Comparison of ENCODE assay signal across 17 mouse cellular contexts in genomic region chr2:76688162-76688561, GRCm38 (mm10). TPM values are rescaled to one million over a fixed set of nuclear protein-coding genes. Genes with fewer than 3 reads are reported as not detected.
DNase-seq lines count a peak whose midpoint lies in the region; ATAC-seq and TF ChIP-seq lines count a peak whose summit lies in the region.
"Had no signal": no experiment of that assay in that cellular context is flagged by ENCODE, and none has a peak within 500 bp of the region (broad histone marks: within the 10 kb centered on the region; RNA-seq: fewer than 3 reads in every experiment).

No protein-coding gene starts in this region.

- no peak overlapping the region for H3K4me3 ChIP-seq in heart, embryonic 11.5 days (ENCODE audit: low read depth, low read length)
- H3K4me3 ChIP-seq in testis, adult 2 months (ENCODE audit: control insufficient read depth, low read depth, low read length): no peak overlapping the region
- no peak overlapping the region for H3K4me3 ChIP-seq in liver, embryonic 13.5 days (replicated peaks)
- no peak overlapping the region for H3K4me3 ChIP-seq in forebrain, embryonic 13.5 days
- H3K4me3 ChIP-seq: embryonic facial prominence, embryonic 12.5 days; megakaryocyte, embryonic 14.5 days had no signal

- H3K27ac ChIP-seq in heart, embryonic 11.5 days (ENCODE audit: low read depth, low read length): 0 out of 2 replicates have a peak overlapping the region, but pooled peaks have one; percentile 22
- peak overlapping the region; percentile 29; the same call in 1 of the 2 replicates for H3K27ac ChIP-seq in testis, adult 2 months (ENCODE audit: control insufficient read depth, insufficient read depth, low read depth, low read length)
- no peak overlapping the region for H3K27ac ChIP-seq in liver, embryonic 13.5 days
- no peak overlapping the region for H3K27ac ChIP-seq in forebrain, embryonic 13.5 days
- H3K27ac ChIP-seq: embryonic facial prominence, embryonic 12.5 days had no signal

- no peaks in the 10 kb centered on the region for H3K9me3 ChIP-seq in heart, embryonic 11.5 days (replicated peaks; ENCODE audit: control insufficient read depth, low read length)
- H3K9me3 ChIP-seq in liver, embryonic 13.5 days (replicated peaks): no peaks in the 10 kb centered on the region
- no peaks in the 10 kb centered on the region for H3K9me3 ChIP-seq in forebrain, embryonic 13.5 days (replicated peaks)
- H3K9me3 ChIP-seq: embryonic facial prominence, embryonic 12.5 days; megakaryocyte, embryonic 14.5 days had no signal

- no peaks in the 10 kb centered on the region for H3K27me3 ChIP-seq in heart, embryonic 11.5 days (ENCODE audit: control insufficient read depth, insufficient read depth, low read length)
- H3K27me3 ChIP-seq in testis, adult 2 months (ENCODE audit: control insufficient read depth, insufficient read depth, low read length): no peaks in the 10 kb centered on the region
- H3K27me3 ChIP-seq in liver, embryonic 13.5 days: no peaks in the 10 kb centered on the region
- H3K27me3 ChIP-seq in forebrain, embryonic 13.5 days: no peaks in the 10 kb centered on the region
- H3K27me3 ChIP-seq: embryonic facial prominence, embryonic 12.5 days; megakaryocyte, embryonic 14.5 days had no signal

- no peak overlapping the region for H3K4me2 ChIP-seq in heart, embryonic 11.5 days
- no peak overlapping the region for H3K4me2 ChIP-seq in liver, embryonic 13.5 days
- no peak overlapping the region for H3K4me2 ChIP-seq in forebrain, embryonic 13.5 days
- H3K4me2 ChIP-seq: embryonic facial prominence, embryonic 12.5 days had no signal

- WGBS in heart, embryonic 11.5 days (ENCODE audit: insufficient replicate concordance): 23% methylated on average over 7 of the region's 7 CpGs
- 47% methylated on average over 7 of the region's 7 CpGs for WGBS in liver, embryonic 13.5 days (ENCODE audit: insufficient replicate concordance)
- WGBS in forebrain, embryonic 13.5 days: 74% methylated on average over 7 of the region's 7 CpGs

- no peak for TF ChIP-seq POLR2A in testis, adult 2 months (IDR thresholded peaks at IDR 0.05; ENCODE audit: control insufficient read depth, low read depth, low read length)

- intact Hi-C loops in heart, postnatal 36 days (cut with DNase I): no loop called here

- TF ChIP-seq CTCF in testis, adult 2 months (IDR thresholded peaks at IDR 0.05; ENCODE audit: control insufficient read depth, insufficient read depth, insufficient replicate concordance, low read depth, low read length): no peak

- DNase-seq in heart, postnatal 36 days: no peak
- no peak for DNase-seq in testis, postnatal 10 days (ENCODE audit: low spot score)
- no peak for DNase-seq in liver, embryonic 13.5 days
- DNase-seq: cerebellum, adult 11-12 months; cerebellum, postnatal 36 days; gastrocnemius, postnatal 10 days; kidney, adult 9 months; kidney, postnatal 4 days had no signal

- peaks cover 9% of the 10 kb centered on the region for H3K36me3 ChIP-seq in heart, embryonic 11.5 days (ENCODE audit: control insufficient read depth, insufficient read depth, low read length)
- H3K36me3 ChIP-seq in testis, adult 2 months (ENCODE audit: control insufficient read depth, insufficient read depth, low read length): peaks cover 1% of the 10 kb centered on the region; the same call in 1 of the 2 replicates
- peaks cover 75% of the 10 kb centered on the region for H3K36me3 ChIP-seq in liver, embryonic 13.5 days
- peaks cover 89% of the 10 kb centered on the region for H3K36me3 ChIP-seq in forebrain, embryonic 13.5 days (ENCODE audit: poor library complexity, severe bottlenecking)

- H3K9ac ChIP-seq in heart, embryonic 11.5 days (ENCODE audit: low read depth, low read length): no peak overlapping the region
- no peak overlapping the region for H3K9ac ChIP-seq in liver, embryonic 13.5 days
- H3K9ac ChIP-seq in forebrain, embryonic 13.5 days: no peak overlapping the region
- H3K9ac ChIP-seq: embryonic facial prominence, embryonic 12.5 days had no signal

- H3K4me1 ChIP-seq in heart, embryonic 11.5 days (ENCODE audit: control insufficient read depth, insufficient read depth, low read length): peaks cover 11% of the 10 kb centered on the region
- no peaks in the 10 kb centered on the region; the same call in 1 of the 2 replicates for H3K4me1 ChIP-seq in testis, adult 2 months (ENCODE audit: control insufficient read depth, insufficient read depth, low read length)
- peaks cover 11% of the 10 kb centered on the region for H3K4me1 ChIP-seq in liver, embryonic 13.5 days (replicated peaks)
- H3K4me1 ChIP-seq in forebrain, embryonic 13.5 days: no peaks in the 10 kb centered on the region
- H3K4me1 ChIP-seq: embryonic facial prominence, embryonic 12.5 days had no signal

- ATAC-seq in heart, embryonic 11.5 days (replicated peaks; ENCODE audit: insufficient number of reproducible peaks, low FRiP score, low TSS enrichment): no peak
- peak; percentile 50 for ATAC-seq in liver, embryonic 13.5 days (ENCODE audit: low read depth)
- ATAC-seq in forebrain, embryonic 13.5 days: no peak
- ATAC-seq in erythroid progenitor cell, adult 5-6 weeks (replicated peaks; ENCODE audit: low FRiP score, poor library complexity, severe bottlenecking): no peak
- ATAC-seq: midbrain, embryonic 16.5 days had no signal

RNA-seq across cellular contexts. Expression of gene Plekha3, which starts 13.1 kb away (rescaled TPM):
- polyA plus RNA-seq in heart, embryonic 11.5 days (2014; fragmentation: Nextera tagmentation; extraction: Ambion mirVana): 9.9 and 11.5 TPM in 2 replicates
- 10 to 100 TPM; 19.4 to 20.0 TPM for total RNA-seq in heart, postnatal 36 days (2021)
- polyA plus RNA-seq in testis, adult 2 months (2012; rRNA removed): 16.6 and 20.2 TPM in 2 replicates
- polyA plus RNA-seq in liver, embryonic 13.5 days (2015; fragmentation: Nextera tagmentation; extraction: Ambion mirVana): 3.8 and 4.2 TPM in 2 replicates
- polyA plus RNA-seq in forebrain, embryonic 13.5 days (2015; fragmentation: Nextera tagmentation; extraction: Ambion mirVana): 4.5 and 6.4 TPM in 2 replicates
- 7.2 and 11.3 TPM in 2 replicates for total RNA-seq in erythroid progenitor cell, adult 5-6 weeks (2015; ENCODE audit: low replicate concordance)
- 2.1 and 2.6 TPM in 2 replicates for total RNA-seq in erythroid progenitor cell, adult 5-6 weeks (2017; ENCODE audit: low replicate concordance)

RNA-seq across cellular contexts. Expression of gene Fkbp7, which starts 15.2 kb away (rescaled TPM):
- 56.5 and 60.8 TPM in 2 replicates for polyA plus RNA-seq in heart, embryonic 11.5 days (2014; fragmentation: Nextera tagmentation; extraction: Ambion mirVana)
- total RNA-seq in heart, postnatal 36 days (2021): 10 to 100 TPM; 19.9 to 24.0 TPM
- polyA plus RNA-seq in testis, adult 2 months (2012; rRNA removed): 16.3 and 19.2 TPM in 2 replicates
- 6.4 and 7.1 TPM in 2 replicates for polyA plus RNA-seq in liver, embryonic 13.5 days (2015; fragmentation: Nextera tagmentation; extraction: Ambion mirVana)
- 10.5 and 11.4 TPM in 2 replicates for polyA plus RNA-seq in forebrain, embryonic 13.5 days (2015; fragmentation: Nextera tagmentation; extraction: Ambion mirVana)
- total RNA-seq in erythroid progenitor cell, adult 5-6 weeks (2015; ENCODE audit: low replicate concordance): 7.5 TPM in 1 of 2 replicates, not detected in the other
- total RNA-seq in erythroid progenitor cell, adult 5-6 weeks (2017; ENCODE audit: low replicate concordance): 3.0 TPM in 1 of 2 replicates, not detected in the other

RNA-seq across cellular contexts. Expression of gene Pjvk, which starts 39.9 kb away (rescaled TPM):
- polyA plus RNA-seq in heart, embryonic 11.5 days (2014; fragmentation: Nextera tagmentation; extraction: Ambion mirVana): 0.19 TPM in 1 of 2 replicates, not detected in the other
- not detected for total RNA-seq in heart, postnatal 36 days (2021)
- polyA plus RNA-seq in testis, adult 2 months (2012; rRNA removed): 0.17 and 0.52 TPM in 2 replicates
- not detected in 2 replicates for polyA plus RNA-seq in liver, embryonic 13.5 days (2015; fragmentation: Nextera tagmentation; extraction: Ambion mirVana)
- 0.90 and 1.2 TPM in 2 replicates for polyA plus RNA-seq in forebrain, embryonic 13.5 days (2015; fragmentation: Nextera tagmentation; extraction: Ambion mirVana)
- not detected in 2 replicates for total RNA-seq in erythroid progenitor cell, adult 5-6 weeks (2015; ENCODE audit: low replicate concordance)
- not detected in 2 replicates for total RNA-seq in erythroid progenitor cell, adult 5-6 weeks (2017; ENCODE audit: low replicate concordance)
- total RNA-seq: gastrocnemius, postnatal 10 days; hematopoietic stem cell, adult 5-6 weeks had no signal
- polyA plus RNA-seq: small intestine, adult 2 months had no signal

RNA-seq across cellular contexts. Expression of gene Prkra, which starts 40.3 kb away (rescaled TPM):
- 41.1 and 42.0 TPM in 2 replicates for polyA plus RNA-seq in heart, embryonic 11.5 days (2014; fragmentation: Nextera tagmentation; extraction: Ambion mirVana)
- 10 to 100 TPM; 11.9 to 14.9 TPM for total RNA-seq in heart, postnatal 36 days (2021)
- 17.2 and 21.1 TPM in 2 replicates for polyA plus RNA-seq in testis, adult 2 months (2012; rRNA removed)
- polyA plus RNA-seq in liver, embryonic 13.5 days (2015; fragmentation: Nextera tagmentation; extraction: Ambion mirVana): 9.6 and 11.5 TPM in 2 replicates
- 95.0 and 99.3 TPM in 2 replicates for polyA plus RNA-seq in forebrain, embryonic 13.5 days (2015; fragmentation: Nextera tagmentation; extraction: Ambion mirVana)
- 2.2 and 6.3 TPM in 2 replicates for total RNA-seq in erythroid progenitor cell, adult 5-6 weeks (2015; ENCODE audit: low replicate concordance)
- 1.7 TPM in 2 replicates for total RNA-seq in erythroid progenitor cell, adult 5-6 weeks (2017; ENCODE audit: low replicate concordance)

Comparison
In these comparisons a context has a peak if more than half of its experiments do, and no peak if none do; other contexts are left out.
1. H3K27ac ChIP-seq: peak in heart, embryonic 11.5 days (single experiment) and testis, adult 2 months (single experiment); none in liver, embryonic 13.5 days (single experiment) and forebrain, embryonic 13.5 days (single experiment).